Mouse (Mus musculus) lung, postnatal 4 days (tissue): ENCODE data around the gene Syngr2.
"Not testable (repeated sequence)": the region's sequence is repeated elsewhere in the genome, so short reads cannot be mapped to it uniquely, and the experiment has no call there.

Experiments
- DNase-seq, 2 experiments: peaks; one replicate each; pipeline ENCODE4 v3.0.0; 2021

Gene Syngr2

GRCm38 (mm10) chr11:117814704-117815366 lies 5.4 kb downstream of the Syngr2 start:
- DNase-seq, result no peak

DNA sequence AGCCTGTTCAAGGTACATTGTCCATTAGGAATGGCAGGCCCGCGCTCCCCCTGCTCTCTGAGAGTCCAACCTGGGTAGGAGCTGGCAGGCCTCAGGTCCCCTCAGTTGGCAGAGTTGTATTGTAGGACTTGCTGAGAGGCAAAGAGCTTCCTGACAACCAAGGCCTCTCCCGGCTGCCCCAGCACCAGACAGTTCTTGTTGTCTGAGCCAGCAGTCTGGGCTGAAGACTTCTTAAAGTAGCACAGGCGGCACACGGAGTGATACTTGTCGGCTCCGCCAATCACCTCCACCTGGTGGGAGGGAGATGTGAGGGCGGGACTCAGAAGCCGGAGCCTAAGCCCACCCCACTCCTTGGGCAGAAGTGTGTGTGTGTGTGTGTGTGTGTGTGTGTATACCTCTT lies 6.4 kb downstream of the Syngr2 start:
- not testable (repeated sequence) for DNase-seq

- no peak for DNase-seq
Measured at GRCm38 (mm10) chr11:117816389-117816996, 7.0 kb downstream of the Syngr2 start.

- DNase-seq, result no peak
Measured at GRCm38 (mm10) chr11:117819095-117819494, 9.6 kb downstream of the Syngr2 start.

DNA sequence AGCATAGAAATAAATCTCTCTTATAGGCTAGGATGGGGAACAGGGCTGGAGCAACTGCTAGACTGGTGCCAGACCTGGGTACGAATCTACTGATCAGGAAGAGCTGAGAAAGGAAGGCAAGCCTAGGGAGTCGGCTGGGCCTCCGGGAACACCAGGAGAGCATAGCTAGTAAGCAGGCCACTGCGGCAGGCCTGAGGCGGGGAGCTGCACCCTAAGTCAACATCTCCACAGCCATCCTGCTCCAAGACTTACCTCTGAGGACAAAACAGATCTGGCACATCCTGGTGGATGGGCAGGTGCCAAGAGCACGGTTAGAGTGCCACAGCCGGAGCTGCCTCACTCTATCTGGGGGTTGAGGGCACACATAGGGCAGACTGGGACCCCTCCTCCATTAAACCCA lies 10.7 kb downstream of the Syngr2 start:
- no peak for DNase-seq

GRCm38 (mm10) chr11:117821868-117822267 lies 12.4 kb downstream of the Syngr2 start:
- DNase-seq, result peak in 1 of 2 experiments; percentile 5

GRCm38 (mm10) chr11:117822728-117823241 lies 13.3 kb downstream of the Syngr2 start:
- DNase-seq, result peak; percentile 48 to 65

DNA sequence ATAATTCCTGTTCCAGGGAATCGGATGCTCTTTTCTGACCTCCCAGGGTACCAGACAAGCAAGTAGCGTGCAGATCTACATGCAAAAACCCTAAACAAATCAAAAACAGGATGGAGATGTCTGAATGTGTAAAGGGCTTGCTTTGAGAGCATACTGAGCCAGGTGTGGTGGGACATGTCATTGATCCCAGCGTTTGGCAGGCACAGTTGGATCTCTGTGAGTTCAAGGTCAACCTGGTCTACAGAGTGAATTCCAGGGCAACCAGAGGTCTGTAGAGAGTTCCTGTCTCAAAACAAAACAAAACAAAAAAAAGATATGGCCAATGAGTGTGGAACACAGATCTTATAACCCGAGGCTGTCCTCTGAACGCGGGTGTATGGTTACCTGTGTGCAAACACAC lies 13.9 kb downstream of the Syngr2 start:
- peak in 1 of 2 experiments; percentile 3 for DNase-seq

- peak; percentile 86 to 89 for DNase-seq
Measured at GRCm38 (mm10) chr11:117824060-117824969, 14.8 kb downstream of the Syngr2 start.

- peak; percentile 86 to 88 for DNase-seq
Measured at GRCm38 (mm10) chr11:117825333-117826101, 16.0 kb downstream of the Syngr2 start, which contains the start of the genes Afmid and Tk1. Gene Afmid (plus strand): TSS chr11:117825924. Gene Tk1 (minus strand): TSS chr11:117826092.

GRCm38 (mm10) chr11:117826164-117826563 lies 16.7 kb downstream of the Syngr2 start:
- DNase-seq, result no peak

DNA sequence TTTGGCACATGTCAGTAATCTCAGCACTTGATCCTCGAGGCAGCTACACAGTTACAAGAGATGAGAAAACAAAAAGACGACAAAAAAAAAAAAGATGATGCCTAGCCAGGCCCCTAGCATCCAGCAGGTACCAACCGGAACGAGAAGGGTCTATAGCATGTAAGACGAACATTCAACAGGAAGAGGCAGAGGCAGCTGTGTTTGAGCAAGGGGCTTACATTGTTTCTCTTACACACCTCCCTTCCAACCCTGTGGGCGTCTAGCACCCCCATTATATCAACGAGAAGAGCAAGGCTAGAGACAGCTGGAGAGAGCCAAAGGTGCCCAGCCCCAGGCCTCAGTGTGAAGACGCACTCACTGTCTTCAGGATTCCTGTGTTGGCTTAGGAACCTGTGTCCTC lies 17.4 kb downstream of the Syngr2 start:
- DNase-seq, result no peak

DNA sequence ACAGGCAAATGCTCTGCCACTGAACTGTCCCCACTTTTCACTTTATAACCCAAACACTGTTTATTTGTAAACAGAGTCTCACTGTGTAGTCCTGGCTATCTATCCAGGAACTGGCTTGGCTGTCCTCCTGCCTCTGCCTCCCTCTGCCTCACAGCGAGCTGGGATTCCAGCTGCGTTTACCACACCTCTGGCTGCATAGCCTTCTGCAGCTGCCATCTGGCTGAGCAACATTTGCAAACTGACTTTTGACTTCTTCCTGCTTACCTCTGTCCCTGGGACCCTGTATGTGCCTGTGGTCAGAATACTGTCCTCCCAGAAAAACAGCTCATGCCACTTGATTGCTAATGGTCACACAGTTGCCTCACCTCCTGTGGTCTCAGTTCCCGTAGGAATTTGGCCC lies 17.9 kb downstream of the Syngr2 start:
- no peak for DNase-seq

GRCm38 (mm10) chr11:117828149-117828887 lies 18.9 kb downstream of the Syngr2 start:
- DNase-seq, result peak; percentile 66 to 79

DNA sequence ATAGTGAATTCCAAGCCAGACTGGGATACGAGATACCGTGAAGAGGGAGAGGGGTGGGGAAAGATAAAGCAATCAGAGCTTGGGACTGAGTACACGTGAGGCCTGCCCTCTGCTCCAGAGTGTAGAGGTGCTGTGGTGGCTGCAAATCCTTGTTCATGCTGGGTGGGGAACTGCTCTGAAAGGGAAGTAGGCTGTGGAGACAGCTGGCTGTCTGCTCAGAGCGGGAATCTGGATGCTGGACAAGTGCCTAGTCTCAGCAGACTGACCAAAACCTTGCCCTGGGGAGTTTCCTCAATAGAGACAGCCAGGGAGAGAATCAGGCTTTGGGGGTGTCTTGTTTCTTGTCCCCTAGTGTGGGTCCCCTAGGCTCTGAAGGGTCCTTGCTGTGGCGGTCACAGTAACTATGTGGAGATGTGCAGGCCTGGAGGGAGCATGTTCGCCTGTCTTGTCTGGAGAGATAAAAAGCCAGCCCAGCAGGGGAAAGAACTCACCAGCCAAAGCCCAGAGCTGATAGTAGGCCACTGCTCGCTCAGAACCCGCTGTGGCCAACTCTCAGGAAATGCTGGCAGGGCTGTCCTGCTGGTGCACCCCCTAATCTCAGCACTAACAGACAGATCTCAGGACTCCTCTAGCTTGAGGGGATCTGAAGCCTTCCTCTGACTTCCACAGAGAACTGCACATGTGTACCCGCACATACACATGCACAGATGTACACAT lies 19.6 kb downstream of the Syngr2 start:
- peak; percentile 58 to 67 for DNase-seq

- peak; percentile 56 to 57 for DNase-seq
Measured at GRCm38 (mm10) chr11:117829671-117830215, 20.3 kb downstream of the Syngr2 start.

DNA sequence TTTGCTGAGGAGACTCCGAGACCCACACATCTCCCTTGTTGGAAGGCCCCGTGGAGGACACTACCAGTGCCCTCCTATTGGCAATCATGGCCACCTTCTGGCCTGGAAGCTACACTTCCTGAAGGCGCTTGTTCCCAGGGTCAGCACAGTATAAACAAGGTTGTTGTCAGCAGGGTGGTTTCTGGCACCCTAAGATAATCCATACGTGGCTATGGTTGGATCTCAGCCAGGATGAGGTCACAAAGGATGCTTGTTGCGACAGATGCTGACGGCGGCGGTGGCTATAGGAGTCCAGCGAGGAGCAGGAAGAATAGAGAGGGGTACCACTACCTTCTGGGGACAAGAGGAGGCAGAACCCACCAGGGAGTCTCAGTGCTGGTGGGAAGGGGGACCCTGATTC lies 20.9 kb downstream of the Syngr2 start:
- peak; percentile 59 to 70 for DNase-seq

DNA sequence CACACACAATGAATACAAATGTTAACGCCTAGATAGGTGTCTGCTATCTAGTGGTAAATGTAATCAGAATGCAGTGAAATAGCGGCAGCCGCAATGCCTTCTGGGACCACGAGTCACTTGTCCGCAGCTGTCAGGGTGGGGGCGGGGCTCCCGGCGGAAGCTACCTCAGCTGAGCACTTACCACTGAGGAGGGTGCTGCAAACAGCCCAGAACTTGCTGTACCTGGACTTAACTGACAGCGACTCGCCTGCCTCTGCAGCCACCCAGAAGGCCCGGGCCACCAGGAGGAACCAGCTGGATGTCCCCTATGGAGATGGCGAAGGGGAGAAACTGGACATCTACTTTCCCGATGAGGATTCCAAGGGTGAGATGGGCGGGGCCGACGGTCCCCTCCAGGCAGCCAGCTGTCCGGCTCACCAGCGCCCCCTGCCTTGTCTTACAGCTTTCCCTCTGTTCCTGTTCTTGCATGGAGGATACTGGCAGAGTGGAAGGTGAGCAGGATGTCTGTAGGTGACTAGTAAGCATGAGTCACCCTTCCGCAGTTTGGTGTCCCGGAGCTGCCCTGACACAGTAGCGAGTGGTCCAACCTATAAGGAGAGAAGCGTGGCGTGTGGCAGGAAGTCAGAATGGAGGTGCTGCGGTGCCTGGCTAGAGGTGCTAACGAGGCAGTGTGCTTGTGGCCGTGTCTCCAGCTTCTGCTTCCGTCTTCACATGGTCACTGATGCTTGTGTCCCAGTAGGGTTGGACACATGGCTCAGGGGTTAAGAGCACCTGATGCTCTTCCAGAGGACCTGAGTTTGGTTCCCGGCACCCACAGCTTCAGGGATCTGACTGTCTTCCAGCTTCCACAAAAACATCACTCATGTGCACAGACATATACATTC lies 22.9 kb downstream of the Syngr2 start:
- peak; percentile 80 to 88 for DNase-seq

- DNase-seq, result not testable (repeated sequence)
Measured at GRCm38 (mm10) chr11:117833509-117833908, 24.0 kb downstream of the Syngr2 start.

DNA sequence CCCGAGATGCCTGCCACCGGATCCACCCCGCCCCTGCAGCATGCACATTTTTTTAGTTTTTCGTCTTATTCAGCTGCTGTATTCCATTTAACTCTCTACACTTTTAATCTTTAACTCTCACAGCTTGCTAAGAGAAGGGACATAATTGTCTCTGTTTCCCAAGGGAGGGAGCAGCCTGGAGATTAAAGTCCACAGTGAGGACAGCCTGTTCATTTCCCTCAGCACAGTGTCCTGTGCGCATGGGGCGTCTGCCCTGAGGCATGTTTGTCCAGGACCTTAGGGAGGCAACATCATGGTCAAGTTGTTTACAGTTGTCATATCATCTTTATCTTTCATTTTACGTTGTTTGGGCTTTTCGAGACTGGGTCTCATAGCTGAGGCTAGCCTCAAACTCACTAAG lies 24.6 kb downstream of the Syngr2 start:
- DNase-seq, result no peak
